In genomic region chr4:129541868-129542591, GRCm38 (mm10) we compare ENCODE assay signal across 7 mouse cellular contexts. TPM values are rescaled to one million over a fixed set of nuclear protein-coding genes. Genes with fewer than 3 reads are reported as not detected.
DNase-seq lines count a peak whose midpoint lies in the region; ATAC-seq and TF ChIP-seq lines count a peak whose summit lies in the region.

No protein-coding gene starts in this region.

- no peaks in the 10 kb centered on the region for H3K9me3 ChIP-seq in E14TG2a.4 (ENCODE audit: low read length)
- H3K9me3 ChIP-seq in heart, embryonic 12.5 days (replicated peaks), result no peaks in the 10 kb centered on the region
- no peaks in the 10 kb centered on the region for H3K9me3 ChIP-seq in midbrain, embryonic 14.5 days (ENCODE audit: control insufficient read depth, low read length)

- TF ChIP-seq CTCF in E14TG2a.4 (conservative IDR thresholded peaks at IDR 0.05; ENCODE audit: low read length), result peak; percentile 25; the same call in 1 of the 2 replicates

- peak overlapping the region; percentile 95 for H3K4me3 ChIP-seq in E14TG2a.4 (replicated peaks; ENCODE audit: low read length)
- peak overlapping the region; percentile 94 for H3K4me3 ChIP-seq in heart, embryonic 12.5 days
- H3K4me3 ChIP-seq in midbrain, embryonic 14.5 days (replicated peaks; ENCODE audit: low read depth, low read length), result peak overlapping the region; percentile 78

- peak overlapping the region; percentile 90 for H3K4me2 ChIP-seq in heart, embryonic 12.5 days
- peak overlapping the region; percentile 68 for H3K4me2 ChIP-seq in midbrain, embryonic 14.5 days (ENCODE audit: low read length)

- H3K4me1 ChIP-seq in E14TG2a.4 (replicated peaks; ENCODE audit: low read depth, low read length), result peaks cover 63% of the 10 kb centered on the region
- H3K4me1 ChIP-seq in heart, embryonic 12.5 days (replicated peaks), result peaks cover 20% of the 10 kb centered on the region
- peaks cover 12% of the 10 kb centered on the region for H3K4me1 ChIP-seq in midbrain, embryonic 14.5 days (ENCODE audit: control insufficient read depth, insufficient read depth, low read length)

- peaks cover 39% of the 10 kb centered on the region for H3K36me3 ChIP-seq in E14TG2a.4 (ENCODE audit: insufficient read depth, low read length)
- peaks cover 27% of the 10 kb centered on the region for H3K36me3 ChIP-seq in heart, embryonic 12.5 days
- H3K36me3 ChIP-seq in midbrain, embryonic 14.5 days (ENCODE audit: control insufficient read depth, insufficient read depth, low read length), result no peaks in the 10 kb centered on the region

- peak; percentile 71 for DNase-seq in A20 (ENCODE audit: low read depth, low spot score)
- peak; percentile 28 for DNase-seq in cerebellum, adult 8-10 months
- peak; percentile 8 to 27 for DNase-seq in kidney, postnatal 36 days
- DNase-seq in midbrain, embryonic 14.5 days, result peak; percentile 49
- DNase-seq in thymus, postnatal 0 days (ENCODE audit: low spot score), result peak; percentile 59

- H3K27me3 ChIP-seq in E14TG2a.4 (ENCODE audit: insufficient read depth, low read length), result no peaks in the 10 kb centered on the region
- no peaks in the 10 kb centered on the region for H3K27me3 ChIP-seq in heart, embryonic 12.5 days (replicated peaks)
- H3K27me3 ChIP-seq in midbrain, embryonic 14.5 days (ENCODE audit: control insufficient read depth, insufficient read depth, low read length), result no peaks in the 10 kb centered on the region

- peak overlapping the region; percentile 95 for H3K9ac ChIP-seq in heart, embryonic 12.5 days
- peak overlapping the region; percentile 78 for H3K9ac ChIP-seq in midbrain, embryonic 14.5 days (replicated peaks; ENCODE audit: low read length)

- peak overlapping the region; percentile 76 for H3K27ac ChIP-seq in heart, embryonic 12.5 days (ENCODE audit: poor library complexity, severe bottlenecking)
- H3K27ac ChIP-seq in midbrain, embryonic 14.5 days (replicated peaks; ENCODE audit: low read depth, low read length), result peak overlapping the region; percentile 74

- under 1% methylated on average over 29 of the region's 30 CpGs for WGBS in heart, embryonic 12.5 days
- 0% methylated on average over 30 of the region's 30 CpGs for WGBS in midbrain, embryonic 14.5 days

- peak; percentile 23; the same call in 1 of the 2 replicates for ATAC-seq in heart, embryonic 12.5 days (ENCODE audit: insufficient number of reproducible peaks, low FRiP score)
- 0 out of 2 replicates have a peak, but pooled peaks have one; percentile 15 for ATAC-seq in midbrain, embryonic 14.5 days (ENCODE audit: low FRiP score, low TSS enrichment)

RNA-seq across cellular contexts. Expression of gene Hdac1, which starts 0.5 kb away (rescaled TPM):
- 140 and 146 TPM in 2 replicates for polyA plus RNA-seq in heart, embryonic 12.5 days (2016; fragmentation: Nextera tagmentation; extraction: Ambion mirVana)
- 73.6 and 101 TPM in 2 replicates for polyA plus RNA-seq in midbrain, embryonic 14.5 days (2014; fragmentation: Nextera tagmentation; extraction: Ambion mirVana)
- 310 and 317 TPM in 2 replicates for polyA plus RNA-seq in thymus, postnatal 0 days (2015; fragmentation: Nextera tagmentation; extraction: Ambion mirVana)

RNA-seq across cellular contexts. Expression of gene Marcksl1, which starts 28.6 kb away (rescaled TPM):
- 515 and 518 TPM in 2 replicates for polyA plus RNA-seq in heart, embryonic 12.5 days (2016; fragmentation: Nextera tagmentation; extraction: Ambion mirVana)
- 1,591 and 1,713 TPM in 2 replicates for polyA plus RNA-seq in midbrain, embryonic 14.5 days (2014; fragmentation: Nextera tagmentation; extraction: Ambion mirVana)
- polyA plus RNA-seq in thymus, postnatal 0 days (2015; fragmentation: Nextera tagmentation; extraction: Ambion mirVana), result 382 and 399 TPM in 2 replicates

RNA-seq across cellular contexts. Expression of gene Lck, which starts 31.4 kb away (rescaled TPM):
- 3.5 and 4.1 TPM in 2 replicates for polyA plus RNA-seq in heart, embryonic 12.5 days (2016; fragmentation: Nextera tagmentation; extraction: Ambion mirVana)
- polyA plus RNA-seq in midbrain, embryonic 14.5 days (2014; fragmentation: Nextera tagmentation; extraction: Ambion mirVana), result 9.0 and 13.6 TPM in 2 replicates
- polyA plus RNA-seq in thymus, postnatal 0 days (2015; fragmentation: Nextera tagmentation; extraction: Ambion mirVana), result 1,471 and 1,532 TPM in 2 replicates

RNA-seq across cellular contexts. Expression of gene Fam167b, which starts 36.3 kb away (rescaled TPM):
- 4.3 and 4.7 TPM in 2 replicates for polyA plus RNA-seq in heart, embryonic 12.5 days (2016; fragmentation: Nextera tagmentation; extraction: Ambion mirVana)
- polyA plus RNA-seq in midbrain, embryonic 14.5 days (2014; fragmentation: Nextera tagmentation; extraction: Ambion mirVana), result 0.24 TPM in 1 of 2 replicates, not detected in the other
- 2.6 and 3.7 TPM in 2 replicates for polyA plus RNA-seq in thymus, postnatal 0 days (2015; fragmentation: Nextera tagmentation; extraction: Ambion mirVana)

RNA-seq across cellular contexts. Expression of gene Fam229a, which starts 51.0 kb away (rescaled TPM):
- polyA plus RNA-seq in heart, embryonic 12.5 days (2016; fragmentation: Nextera tagmentation; extraction: Ambion mirVana), result 0.32 TPM in 1 of 2 replicates, not detected in the other
- polyA plus RNA-seq in midbrain, embryonic 14.5 days (2014; fragmentation: Nextera tagmentation; extraction: Ambion mirVana), result 0.69 TPM in 1 of 2 replicates, not detected in the other
- polyA plus RNA-seq in thymus, postnatal 0 days (2015; fragmentation: Nextera tagmentation; extraction: Ambion mirVana), result 0.62 TPM in 1 of 2 replicates, not detected in the other

Comparison
In these comparisons a context has a peak if more than half of its experiments do, and no peak if none do; other contexts are left out.
1. Peak in every context shown above with its lines: DNase-seq, ATAC-seq, H3K4me3 ChIP-seq and H3K27ac ChIP-seq.
2. DNase-seq: peak in every context shown above with its lines; median percentile 71 in A20; 59 in thymus, postnatal 0 days; 49 in midbrain, embryonic 14.5 days; 28 in cerebellum, adult 8-10 months; 18 in kidney, postnatal 36 days.
3. RNA of gene Lck, which starts 31.4 kb away (polyA plus RNA-seq): 1,471 to 1,532 TPM in thymus, postnatal 0 days; 9.0 to 13.6 TPM in midbrain, embryonic 14.5 days and 3.5 to 4.1 TPM in heart, embryonic 12.5 days; every median in the first group is over 100 times any median in the second.